In genomic region chr16:97171500-97171899, GRCm38 (mm10) we compare ENCODE assay signal across 10 mouse cellular contexts. TPM values are rescaled to one million over a fixed set of nuclear protein-coding genes. Genes with fewer than 3 reads are reported as not detected.
DNase-seq lines count a peak whose midpoint lies in the region; ATAC-seq lines count a peak whose summit lies in the region.
"Had no signal": no experiment of that assay in that cellular context is flagged by ENCODE, and none has a peak within 500 bp of the region (broad histone marks: within the 10 kb centered on the region; RNA-seq: fewer than 3 reads in every experiment).

No protein-coding gene starts in this region.

- WGBS in neural tube, embryonic 14.5 days: 44% methylated on average over 8 of the region's 8 CpGs
- WGBS in kidney, embryonic 14.5 days: 59% methylated on average over 8 of the region's 8 CpGs

- H3K27me3 ChIP-seq in neural tube, embryonic 14.5 days (ENCODE audit: control insufficient read depth, insufficient read depth, low read length): peaks cover 6% of the 10 kb centered on the region; the same call in 1 of the 2 replicates
- H3K27me3 ChIP-seq in kidney, embryonic 14.5 days (ENCODE audit: control insufficient read depth, insufficient read depth, low read length): peaks cover 57% of the 10 kb centered on the region

- H3K4me2 ChIP-seq in neural tube, embryonic 14.5 days (ENCODE audit: low read depth, low read length): peak overlapping the region; percentile 74
- no peak overlapping the region for H3K4me2 ChIP-seq in kidney, embryonic 14.5 days (replicated peaks; ENCODE audit: low read depth, low read length)

- H3K4me3 ChIP-seq in neural tube, embryonic 14.5 days (ENCODE audit: low read depth, low read length): no peak overlapping the region
- H3K4me3 ChIP-seq in kidney, embryonic 14.5 days (ENCODE audit: low read length): no peak overlapping the region

- no peaks in the 10 kb centered on the region for H3K36me3 ChIP-seq in neural tube, embryonic 14.5 days (ENCODE audit: control insufficient read depth, insufficient read depth, low read length)
- no peaks in the 10 kb centered on the region for H3K36me3 ChIP-seq in kidney, embryonic 14.5 days (ENCODE audit: control insufficient read depth, insufficient read depth, low read length)
- H3K36me3 ChIP-seq: G1E had no signal

- H3K9ac ChIP-seq in neural tube, embryonic 14.5 days (replicated peaks; ENCODE audit: low read depth, low read length): no peak overlapping the region
- H3K9ac ChIP-seq in kidney, embryonic 14.5 days (ENCODE audit: low read depth, low read length): no peak overlapping the region
- H3K9ac ChIP-seq: lung, embryonic 14.5 days had no signal

- peak overlapping the region; percentile 94 for H3K27ac ChIP-seq in neural tube, embryonic 14.5 days (ENCODE audit: low read depth, low read length)
- no peak overlapping the region for H3K27ac ChIP-seq in kidney, embryonic 14.5 days (ENCODE audit: low read depth, low read length)
- H3K27ac ChIP-seq: kidney, postnatal 0 days had no signal

- H3K4me1 ChIP-seq in neural tube, embryonic 14.5 days (ENCODE audit: control insufficient read depth, insufficient read depth, low read length): peaks cover 14% of the 10 kb centered on the region; the same call in 1 of the 2 replicates
- no peaks in the 10 kb centered on the region for H3K4me1 ChIP-seq in kidney, embryonic 14.5 days (ENCODE audit: control insufficient read depth, insufficient read depth, low read length)

- no peaks in the 10 kb centered on the region for H3K9me3 ChIP-seq in neural tube, embryonic 14.5 days (ENCODE audit: control insufficient read depth, low read length)
- H3K9me3 ChIP-seq in kidney, embryonic 14.5 days (ENCODE audit: control insufficient read depth, low read length): no peaks in the 10 kb centered on the region

- peak; percentile 70 for ATAC-seq in neural tube, embryonic 14.5 days (ENCODE audit: low read depth)
- no peak for ATAC-seq in kidney, embryonic 14.5 days (ENCODE audit: low FRiP score, low TSS enrichment)
- ATAC-seq in erythroid progenitor cell, adult 5-6 weeks (replicated peaks; ENCODE audit: low FRiP score, poor library complexity, severe bottlenecking): no peak

- peak; percentile 17 for DNase-seq in embryo, embryonic 10.5 days (ENCODE audit: low spot score)
- DNase-seq in frontal cortex, adult 2 months (ENCODE audit: extremely low spot score in 1 of 2, low spot score in 1 of 2): peak; percentile 55 to 72
- peak; percentile 44 to 52 for DNase-seq in layer of hippocampus, postnatal 36 days
- no peak for DNase-seq in thymus, postnatal 4 days
- DNase-seq: lung, embryonic 14.5 days had no signal

RNA-seq across cellular contexts. Expression of gene Dscam, which starts 0.9 kb away (rescaled TPM):
- 21.5 and 23.6 TPM in 2 replicates for polyA plus RNA-seq in frontal cortex, adult 2 months (2012; rRNA removed)
- total RNA-seq in layer of hippocampus, postnatal 36 days (2021): 10 to 100 TPM; 38.2 to 43.0 TPM
- 17.1 and 19.9 TPM in 2 replicates for polyA plus RNA-seq in neural tube, embryonic 14.5 days (2014; fragmentation: Nextera tagmentation; extraction: Ambion mirVana)
- 0.07 TPM in 1 of 2 replicates, not detected in the other for polyA plus RNA-seq in kidney, embryonic 14.5 days (2014; fragmentation: Nextera tagmentation; extraction: Ambion mirVana)
- 0.36 TPM in 1 of 2 replicates, not detected in the other for total RNA-seq in erythroid progenitor cell, adult 5-6 weeks (2015; ENCODE audit: low replicate concordance)
- total RNA-seq in erythroid progenitor cell, adult 5-6 weeks (2017; ENCODE audit: low replicate concordance): not detected in 2 replicates
- polyA plus RNA-seq: G1E; lung, embryonic 14.5 days had no signal

Comparison
In these comparisons a context has a peak if more than half of its experiments do, and no peak if none do; other contexts are left out.
1. RNA of gene Dscam, which starts 0.9 kb away (polyA plus RNA-seq): 21.5 to 23.6 TPM in frontal cortex, adult 2 months and 17.1 to 19.9 TPM in neural tube, embryonic 14.5 days; 0.07 TPM in kidney, embryonic 14.5 days; every median in the first group is over 10 times any median in the second.